Mouse (Mus musculus) bone marrow, adult 2 months (tissue): ENCODE results near the gene Cdkn2c. TPM values are rescaled to one million over a fixed set of nuclear protein-coding genes. Genes with fewer than 3 reads are reported as not detected.
A peak's percentile ranks its signal among the peaks of the same experiment; 100 is the strongest.
"Not testable (repeated sequence)": the region's sequence is repeated elsewhere in the genome, so short reads cannot be mapped to it uniquely, and the experiment has no call there.

ENCODE experiments used
- H3K27ac ChIP-seq: fragments of 200-500 bp; 2 replicates; pipeline ENCODE4 v1.5.1; 2012; ENCODE audit warnings: low read depth, mild to moderate bottlenecking, control low read depth, inconsistent platforms, low read length; ENCODE audit not compliant: control insufficient read depth, poor library complexity, insufficient read depth
- H3K4me1 ChIP-seq: fragments of 200-500 bp; 2 replicates; pipeline ENCODE4 v1.6.1; 2011; ENCODE audit warnings: low read length; ENCODE audit not compliant: control insufficient read depth, insufficient read depth
- H3K4me3 ChIP-seq: fragments of 200-500 bp; replicated peaks from 2 replicates; pipeline ENCODE3; 2011; ENCODE audit warnings: mild to moderate bottlenecking, low read depth, low read length, control low read depth; ENCODE audit not compliant: control insufficient read depth
- CTCF ChIP-seq: fragments of 200-500 bp; IDR thresholded peaks from 2 replicates; pipeline ENCODE4 v1.5.1; 2011; ENCODE audit warnings: low read length, control low read depth; ENCODE audit not compliant: control insufficient read depth, insufficient read depth
- POLR2A ChIP-seq: fragments of 200-500 bp; IDR thresholded peaks from 2 replicates; pipeline ENCODE4 v1.6.1; 2011; ENCODE audit warnings: low read depth, mild to moderate bottlenecking, control low read depth, low read length, borderline replicate concordance; ENCODE audit not compliant: control insufficient read depth
- WGBS: fragments of 180-500 bp; shearing (Covaris S2); methylation state at CpG from one replicate; pipeline ENCODE4 v1.1.7; 2018; 5-methylcytosine and 5-hydroxymethylcytosine counted together
- polyA plus RNA-seq: library from polyadenylated mRNA; stranded (reverse); fragments of >200 nt; gene quantifications from 2 replicates; pipeline ENCODE4 v1.2.4, GENCODE M21; 2011; ENCODE audit warnings: low replicate concordance; ENCODE audit not compliant: missing spikeins, insufficient read depth, insufficient read length

Cdkn2c gene
- polyA plus RNA-seq: 24.8 and 35.9 TPM in 2 replicates

DNA sequence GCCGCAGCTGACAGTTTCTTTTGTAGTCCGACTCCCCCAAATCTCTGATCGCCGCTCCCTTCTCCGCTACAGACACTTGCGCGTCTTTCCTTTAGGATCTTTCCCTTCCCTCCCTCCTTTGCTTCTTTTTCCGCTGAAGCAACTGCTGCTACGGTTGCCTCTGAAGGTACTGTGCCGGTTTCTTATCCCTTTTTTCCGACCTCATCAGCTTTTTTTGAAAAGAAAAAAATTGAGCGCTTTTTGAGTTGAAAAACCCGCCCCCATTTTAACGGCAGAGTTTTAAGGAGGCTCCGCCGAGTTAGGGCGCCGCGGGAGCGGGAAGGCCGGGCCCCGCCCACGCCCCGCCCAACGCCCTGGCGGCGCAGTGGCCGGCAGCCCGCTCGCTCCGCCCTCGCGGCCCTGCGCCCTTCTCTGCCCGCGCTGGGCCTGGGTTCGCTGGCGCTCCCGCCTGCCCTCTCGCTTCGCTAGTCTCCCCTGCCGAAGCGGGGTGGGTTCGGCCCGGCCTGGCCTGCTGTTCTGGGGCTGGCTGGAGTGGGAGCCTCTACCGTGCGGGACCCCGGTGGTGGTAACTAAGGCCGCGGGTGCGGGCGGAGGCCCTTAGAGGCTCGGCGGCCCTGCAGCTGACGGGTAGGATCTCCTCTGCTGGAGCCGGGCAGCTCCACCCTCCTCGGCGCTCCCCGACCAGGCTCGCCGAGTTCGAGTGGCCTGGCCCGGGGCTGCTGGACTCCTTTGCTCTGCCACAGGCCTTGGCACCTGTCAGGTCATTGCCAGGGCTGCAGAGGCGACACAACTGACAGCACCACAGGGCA is at the start of gene Cdkn2c:
Cdkn2c (minus strand) TSS at position 729 of the 809 bp plus-strand sequence.
- H3K27ac ChIP-seq: peak within 1 kb of the TSS; percentile 100
- under 1% methylated on average over 64 of the region's 64 CpGs for WGBS
- peak within 1 kb of the TSS; percentile 95 for H3K4me3 ChIP-seq
- TF ChIP-seq CTCF (no peak), POLR2A (peak; percentile 95)
- no peaks in the 10 kb centered on the region; the same call in 1 of the 2 replicates for H3K4me1 ChIP-seq

GRCm38 (mm10) chr4:109705349-109705748 is 38.4 kb upstream of the Cdkn2c start:
- no peak overlapping the region for H3K27ac ChIP-seq
- no peaks in the 10 kb centered on the region for H3K4me1 ChIP-seq
- TF ChIP-seq CTCF: no peak
- no peak for TF ChIP-seq POLR2A
- no peak overlapping the region for H3K4me3 ChIP-seq
- 76% methylated on average over 2 of the region's 2 CpGs for WGBS

DNA sequence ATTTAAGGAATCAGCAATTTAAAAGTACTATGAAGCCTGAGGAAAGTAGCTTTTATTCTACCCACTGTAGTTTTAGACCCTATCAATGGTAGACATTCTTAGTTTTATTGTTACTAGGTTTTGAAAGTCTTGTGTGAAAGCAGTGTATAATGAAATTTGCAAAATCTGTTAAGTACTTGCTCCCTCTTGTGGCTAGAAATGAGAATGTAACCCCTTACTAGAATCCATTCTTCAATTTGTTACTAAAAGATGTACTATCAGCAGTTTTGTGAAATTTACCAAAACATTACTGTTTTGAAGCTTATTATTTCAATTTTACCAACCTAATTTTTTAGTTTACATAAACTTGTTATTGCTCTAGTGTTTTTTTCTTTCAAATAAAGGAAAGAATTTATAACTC is 36.6 kb upstream of the Cdkn2c start:
- Histone ChIP-seq H3K4me1 (no peaks in the 10 kb centered on the region), H3K27ac (no peak overlapping the region), H3K4me3 (no peak overlapping the region)
- TF ChIP-seq POLR2A (no peak), CTCF (0 out of 2 replicates have a peak, but pooled peaks have one; percentile 5)

GRCm38 (mm10) chr4:109700727-109701126 is 33.7 kb upstream of the Cdkn2c start:
- 61% methylated on average over 3 of the region's 3 CpGs for WGBS
- H3K4me1 ChIP-seq, H3K4me3 ChIP-seq, H3K27ac ChIP-seq: not testable (repeated sequence)

GRCm38 (mm10) chr4:109692674-109693073 is 25.7 kb upstream of the Cdkn2c start:
- H3K4me1 ChIP-seq: no peaks in the 10 kb centered on the region
- no peak overlapping the region for H3K27ac ChIP-seq
- no peak overlapping the region for H3K4me3 ChIP-seq
- TF ChIP-seq POLR2A (no peak), CTCF (no peak)

GRCm38 (mm10) chr4:109683561-109683960 is 16.6 kb upstream of the Cdkn2c start:
- Histone ChIP-seq H3K4me1 (no peaks in the 10 kb centered on the region), H3K4me3 (no peak overlapping the region), H3K27ac (no peak overlapping the region)
- 78% methylated on average over 2 of the region's 2 CpGs for WGBS
- TF ChIP-seq POLR2A: no peak
- no peak for TF ChIP-seq CTCF

DNA sequence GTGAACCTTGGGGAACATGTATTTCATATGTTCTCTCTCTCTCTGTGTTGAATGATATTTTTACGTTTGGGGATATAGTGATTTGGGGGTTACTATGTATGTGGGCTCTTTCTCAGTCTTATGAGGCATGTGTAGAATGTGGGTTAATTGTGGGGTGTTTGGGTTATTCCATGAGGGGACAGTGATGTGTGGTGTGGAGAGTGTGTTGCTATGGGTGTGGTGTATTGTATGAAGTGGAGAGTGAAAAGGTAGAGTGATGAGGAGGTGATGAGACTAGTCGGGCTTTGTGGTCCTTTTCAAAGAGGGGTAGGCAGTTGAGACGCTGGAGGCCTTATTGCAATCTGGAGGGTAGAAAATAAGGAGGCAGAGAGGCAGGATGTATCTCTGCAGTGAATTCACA is 10.2 kb upstream of the Cdkn2c start:
- H3K27ac ChIP-seq: peak overlapping the region; percentile 99
- no peak for TF ChIP-seq POLR2A
- no peak for TF ChIP-seq CTCF
- no peaks in the 10 kb centered on the region; the same call in 1 of the 2 replicates for H3K4me1 ChIP-seq
- 2% methylated on average over 3 of the region's 3 CpGs for WGBS
- peak overlapping the region; percentile 99 for H3K4me3 ChIP-seq

- Histone ChIP-seq H3K4me3 (peak within 1 kb of the TSS; percentile 99), H3K27ac (peak within 1 kb of the TSS; percentile 99), H3K4me1 (no peaks in the 10 kb centered on the region; the same call in 1 of the 2 replicates)
- under 1% methylated on average over 104 of the region's 107 CpGs for WGBS
- peak; percentile 77; the same call in 1 of the 2 replicates for TF ChIP-seq POLR2A
- peak; percentile 20; the same call in 1 of the 2 replicates for TF ChIP-seq CTCF
Measured at GRCm38 (mm10) chr4:109676218-109677215, 9.5 kb upstream of the Cdkn2c start, which contains the start of gene Faf1. Gene Faf1 (plus strand): TSS chr4:109676588.
